In genomic region chr10:62110504-62111206, GRCm38 (mm10) we compare ENCODE assay signal across 8 mouse cellular contexts. TPM values are rescaled to one million over a fixed set of nuclear protein-coding genes. Genes with fewer than 3 reads are reported as not detected.
DNase-seq lines count a peak whose midpoint lies in the region; ATAC-seq lines count a peak whose summit lies in the region.

No protein-coding gene starts in this region.

- H3K4me3 ChIP-seq in forebrain, embryonic 12.5 days (replicated peaks), result peak overlapping the region; percentile 64
- H3K4me3 ChIP-seq in heart, embryonic 16.5 days (ENCODE audit: low read length), result peak overlapping the region; percentile 66
- H3K4me3 ChIP-seq in liver, embryonic 12.5 days, result peak overlapping the region; percentile 57
- H3K4me3 ChIP-seq in stomach, embryonic 14.5 days (ENCODE audit: low read depth, low read length), result peak overlapping the region; percentile 63

- peak overlapping the region; percentile 93 for H3K4me2 ChIP-seq in forebrain, embryonic 12.5 days
- H3K4me2 ChIP-seq in heart, embryonic 16.5 days (ENCODE audit: low read depth, low read length), result peak overlapping the region; percentile 94
- peak overlapping the region; percentile 80 for H3K4me2 ChIP-seq in liver, embryonic 12.5 days
- peak overlapping the region; percentile 81 for H3K4me2 ChIP-seq in stomach, embryonic 14.5 days (replicated peaks; ENCODE audit: low read depth, low read length)

- peak; percentile 78 for ATAC-seq in cerebellum, adult (ENCODE audit: insufficient number of reproducible peaks, low FRiP score, low TSS enrichment)
- ATAC-seq in forebrain, embryonic 12.5 days (ENCODE audit: low FRiP score), result peak; percentile 83
- ATAC-seq in heart, embryonic 16.5 days (replicated peaks; ENCODE audit: extremely low read depth, insufficient read depth, low FRiP score), result peak; percentile 49; the same call in 1 of the 2 replicates
- ATAC-seq in liver, embryonic 12.5 days, result no peak
- peak; percentile 73 for ATAC-seq in stomach, embryonic 14.5 days (ENCODE audit: insufficient number of reproducible peaks, insufficient read depth, low FRiP score, low read depth)

- H3K9ac ChIP-seq in forebrain, embryonic 12.5 days, result peak overlapping the region; percentile 73
- H3K9ac ChIP-seq in heart, embryonic 16.5 days (ENCODE audit: low read length), result peak overlapping the region; percentile 81
- peak overlapping the region; percentile 58 for H3K9ac ChIP-seq in liver, embryonic 12.5 days
- peak overlapping the region; percentile 63 for H3K9ac ChIP-seq in stomach, embryonic 14.5 days (replicated peaks; ENCODE audit: low read depth, low read length)

- under 1% methylated on average over 57 of the region's 57 CpGs for WGBS in forebrain, embryonic 12.5 days
- WGBS in heart, embryonic 16.5 days, result under 1% methylated on average over 54 of the region's 57 CpGs
- WGBS in liver, embryonic 12.5 days (ENCODE audit: insufficient replicate concordance), result 1% methylated on average over 51 of the region's 57 CpGs
- under 1% methylated on average over 46 of the region's 57 CpGs for WGBS in stomach, embryonic 14.5 days

- H3K27ac ChIP-seq in forebrain, embryonic 12.5 days, result 0 out of 2 replicates have a peak overlapping the region, but pooled peaks have one; percentile 2
- H3K27ac ChIP-seq in heart, embryonic 16.5 days (ENCODE audit: low read length), result no peak overlapping the region
- no peak overlapping the region for H3K27ac ChIP-seq in liver, embryonic 12.5 days
- no peak overlapping the region for H3K27ac ChIP-seq in stomach, embryonic 14.5 days (ENCODE audit: low read length)

- peaks cover 34% of the 10 kb centered on the region for H3K27me3 ChIP-seq in forebrain, embryonic 12.5 days
- peaks cover 39% of the 10 kb centered on the region for H3K27me3 ChIP-seq in heart, embryonic 16.5 days (ENCODE audit: control insufficient read depth, insufficient read depth, low read length)
- H3K27me3 ChIP-seq in liver, embryonic 12.5 days (replicated peaks), result peaks cover 69% of the 10 kb centered on the region
- no peaks in the 10 kb centered on the region for H3K27me3 ChIP-seq in stomach, embryonic 14.5 days (ENCODE audit: control insufficient read depth, insufficient read depth, low read length)

- H3K9me3 ChIP-seq in forebrain, embryonic 12.5 days, result no peaks in the 10 kb centered on the region
- H3K9me3 ChIP-seq in heart, embryonic 16.5 days (replicated peaks; ENCODE audit: control insufficient read depth, low read length), result 0 out of 2 replicates have a peak, but pooled peaks cover 4% of the 10 kb centered on the region
- H3K9me3 ChIP-seq in liver, embryonic 12.5 days (replicated peaks), result no peaks in the 10 kb centered on the region
- H3K9me3 ChIP-seq in stomach, embryonic 14.5 days (ENCODE audit: control insufficient read depth, low read depth, low read length), result no peaks in the 10 kb centered on the region

- peaks cover 26% of the 10 kb centered on the region for H3K4me1 ChIP-seq in forebrain, embryonic 12.5 days
- H3K4me1 ChIP-seq in heart, embryonic 16.5 days (ENCODE audit: control insufficient read depth, insufficient read depth, low read length), result no peaks in the 10 kb centered on the region
- H3K4me1 ChIP-seq in liver, embryonic 12.5 days, result peaks cover 6% of the 10 kb centered on the region; the same call in 1 of the 2 replicates
- no peaks in the 10 kb centered on the region for H3K4me1 ChIP-seq in stomach, embryonic 14.5 days (ENCODE audit: control insufficient read depth, insufficient read depth, low read length)

- H3K36me3 ChIP-seq in forebrain, embryonic 12.5 days (replicated peaks), result no peaks in the 10 kb centered on the region
- no peaks in the 10 kb centered on the region for H3K36me3 ChIP-seq in heart, embryonic 16.5 days (ENCODE audit: control insufficient read depth, insufficient read depth)
- H3K36me3 ChIP-seq in liver, embryonic 12.5 days, result no peaks in the 10 kb centered on the region
- H3K36me3 ChIP-seq in stomach, embryonic 14.5 days (ENCODE audit: control insufficient read depth, insufficient read depth, low read length), result no peaks in the 10 kb centered on the region

- DNase-seq in CD4-positive, CD25-positive, alpha-beta regulatory T cell, adult 2 months (ENCODE audit: low read depth, low spot score), result peak; percentile 77
- peak; percentile 87 to 89 for DNase-seq in kidney, postnatal 25 days
- DNase-seq in neural tube, embryonic 10.5 days (ENCODE audit: extremely low spot score, low spot score), result peak; percentile 89

RNA-seq across cellular contexts. Expression of gene Neurog3, which starts 22.2 kb away (rescaled TPM):
- 0.65 and 0.67 TPM in 2 replicates for polyA plus RNA-seq in forebrain, embryonic 12.5 days (2016; fragmentation: Nextera tagmentation; extraction: Ambion mirVana)
- polyA plus RNA-seq in heart, embryonic 16.5 days (2015; fragmentation: Nextera tagmentation; extraction: Ambion mirVana), result not detected in 2 replicates
- not detected in 2 replicates for polyA plus RNA-seq in liver, embryonic 12.5 days (2016; fragmentation: Nextera tagmentation; extraction: Ambion mirVana)
- 0.58 and 4.7 TPM in 2 replicates for polyA plus RNA-seq in stomach, embryonic 14.5 days (2014; fragmentation: Nextera tagmentation; extraction: Ambion mirVana)

RNA-seq across cellular contexts. Expression of gene Fam241b, which starts 33.1 kb away (rescaled TPM):
- 58.2 and 60.1 TPM in 2 replicates for polyA plus RNA-seq in forebrain, embryonic 12.5 days (2016; fragmentation: Nextera tagmentation; extraction: Ambion mirVana)
- 3.5 and 4.5 TPM in 2 replicates for polyA plus RNA-seq in heart, embryonic 16.5 days (2015; fragmentation: Nextera tagmentation; extraction: Ambion mirVana)
- polyA plus RNA-seq in liver, embryonic 12.5 days (2016; fragmentation: Nextera tagmentation; extraction: Ambion mirVana), result 0.63 and 1.1 TPM in 2 replicates
- 7.7 and 8.1 TPM in 2 replicates for polyA plus RNA-seq in stomach, embryonic 14.5 days (2014; fragmentation: Nextera tagmentation; extraction: Ambion mirVana)
